8 mouse cellular contexts compared by ENCODE assay signal in the genomic region with DNA sequence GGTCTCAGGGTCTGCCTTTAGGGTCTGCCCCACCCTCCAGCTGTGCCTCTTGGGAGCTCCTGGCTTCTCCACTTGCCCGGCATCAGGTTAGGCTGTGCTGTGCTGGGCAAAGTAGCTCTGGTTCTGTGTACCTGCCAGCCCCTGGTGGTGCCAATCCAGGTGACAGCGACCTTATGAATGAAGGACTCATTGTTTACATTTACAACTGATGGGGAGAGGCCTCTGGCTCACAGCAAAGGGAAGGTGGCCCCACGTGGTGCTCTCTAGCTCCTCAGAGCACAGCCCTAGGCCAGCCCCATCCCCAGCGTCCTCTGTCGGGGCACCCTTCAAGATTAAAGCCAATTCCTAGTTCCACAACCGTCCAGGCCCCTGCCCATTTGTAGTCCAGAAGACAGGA. TPM values are rescaled to one million over a fixed set of nuclear protein-coding genes. Genes with fewer than 3 reads are reported as not detected.
DNase-seq lines count a peak whose midpoint lies in the region; ATAC-seq lines count a peak whose summit lies in the region.

No protein-coding gene starts in this region.

- peak overlapping the region; percentile 77 for H3K4me2 ChIP-seq in heart, embryonic 12.5 days
- peak overlapping the region; percentile 89 for H3K4me2 ChIP-seq in embryonic facial prominence, embryonic 14.5 days (ENCODE audit: low read depth, low read length)
- peak overlapping the region; percentile 95 for H3K4me2 ChIP-seq in limb, embryonic 12.5 days

- H3K9ac ChIP-seq in heart, embryonic 12.5 days = peak overlapping the region; percentile 78
- peak overlapping the region; percentile 81 for H3K9ac ChIP-seq in embryonic facial prominence, embryonic 14.5 days (ENCODE audit: low read depth, low read length)
- peak overlapping the region; percentile 92 for H3K9ac ChIP-seq in limb, embryonic 12.5 days (replicated peaks)

- H3K4me3 ChIP-seq in heart, embryonic 12.5 days = peak overlapping the region; percentile 73
- H3K4me3 ChIP-seq in embryonic facial prominence, embryonic 14.5 days (ENCODE audit: low read depth, low read length) = peak overlapping the region; percentile 76
- peak overlapping the region; percentile 85 for H3K4me3 ChIP-seq in limb, embryonic 12.5 days (replicated peaks)

- WGBS in heart, embryonic 12.5 days = 12% methylated on average over 6 of the region's 6 CpGs
- WGBS in embryonic facial prominence, embryonic 14.5 days = 7% methylated on average over 6 of the region's 6 CpGs
- WGBS in limb, embryonic 12.5 days = 8% methylated on average over 6 of the region's 6 CpGs

- H3K9me3 ChIP-seq in heart, embryonic 12.5 days (replicated peaks) = no peaks in the 10 kb centered on the region
- no peaks in the 10 kb centered on the region for H3K9me3 ChIP-seq in embryonic facial prominence, embryonic 14.5 days (ENCODE audit: control insufficient read depth, low read length)
- no peaks in the 10 kb centered on the region for H3K9me3 ChIP-seq in limb, embryonic 12.5 days

- H3K27me3 ChIP-seq in heart, embryonic 12.5 days (replicated peaks) = 0 out of 2 replicates have a peak, but pooled peaks cover 8% of the 10 kb centered on the region
- H3K27me3 ChIP-seq in embryonic facial prominence, embryonic 14.5 days (replicated peaks; ENCODE audit: control insufficient read depth, insufficient read depth, low read length) = no peaks in the 10 kb centered on the region
- no peaks in the 10 kb centered on the region for H3K27me3 ChIP-seq in limb, embryonic 12.5 days
- H3K27me3 ChIP-seq in splenic B cell, adult 2 months (ENCODE audit: control insufficient read depth, insufficient read depth, low read length, poor library complexity, severe bottlenecking) = no peaks in the 10 kb centered on the region

- H3K27ac ChIP-seq in heart, embryonic 12.5 days (ENCODE audit: poor library complexity, severe bottlenecking) = peak overlapping the region; percentile 84
- peak overlapping the region; percentile 94 for H3K27ac ChIP-seq in embryonic facial prominence, embryonic 14.5 days (replicated peaks; ENCODE audit: low read depth, low read length)
- H3K27ac ChIP-seq in limb, embryonic 12.5 days = peak overlapping the region; percentile 98

- peaks cover 31% of the 10 kb centered on the region for H3K4me1 ChIP-seq in heart, embryonic 12.5 days (replicated peaks)
- peaks cover 20% of the 10 kb centered on the region for H3K4me1 ChIP-seq in embryonic facial prominence, embryonic 14.5 days (ENCODE audit: control insufficient read depth, insufficient read depth, low read length)
- peaks cover 33% of the 10 kb centered on the region for H3K4me1 ChIP-seq in limb, embryonic 12.5 days (replicated peaks)

- ATAC-seq in heart, embryonic 12.5 days (ENCODE audit: insufficient number of reproducible peaks, low FRiP score) = no peak
- no peak for ATAC-seq in embryonic facial prominence, embryonic 14.5 days (ENCODE audit: low read depth)
- no peak for ATAC-seq in limb, embryonic 12.5 days (ENCODE audit: insufficient number of reproducible peaks, insufficient read depth, low FRiP score, low TSS enrichment, low read depth)

- no peak for DNase-seq in heart, postnatal 4 days
- peak; percentile 37 for DNase-seq in A20 (ENCODE audit: low read depth, low spot score)
- no peak for DNase-seq in embryonic facial prominence, embryonic 14.5 days (ENCODE audit: low spot score)
- peak; percentile 32 for DNase-seq in splenic B cell, adult 2 months (ENCODE audit: low read depth, low spot score)
- no peak for DNase-seq in embryo, embryonic 11 days
- no peak for DNase-seq in right cerebral cortex, adult 2 months (ENCODE audit: low spot score in 2 of 2)

- no peaks in the 10 kb centered on the region for H3K36me3 ChIP-seq in heart, embryonic 12.5 days
- H3K36me3 ChIP-seq in embryonic facial prominence, embryonic 14.5 days (ENCODE audit: control insufficient read depth, insufficient read depth, low read length) = no peaks in the 10 kb centered on the region
- no peaks in the 10 kb centered on the region for H3K36me3 ChIP-seq in limb, embryonic 12.5 days
- no peaks in the 10 kb centered on the region for H3K36me3 ChIP-seq in splenic B cell, adult 2 months (ENCODE audit: control insufficient read depth, insufficient read depth, low read length, poor library complexity, severe bottlenecking)

RNA-seq across cellular contexts. Expression of gene Clip2, which starts 1.4 kb away (rescaled TPM):
- polyA plus RNA-seq in heart, embryonic 12.5 days (2016; fragmentation: Nextera tagmentation; extraction: Ambion mirVana) = 2.5 and 2.7 TPM in 2 replicates
- 10 to 100 TPM; 13.0 to 14.2 TPM for total RNA-seq in heart, postnatal 4 days (2021)
- polyA plus RNA-seq in embryonic facial prominence, embryonic 14.5 days (2014; fragmentation: Nextera tagmentation; extraction: Ambion mirVana) = 4.1 and 4.7 TPM in 2 replicates
- 6.3 and 6.6 TPM in 2 replicates for polyA plus RNA-seq in limb, embryonic 12.5 days (2016; fragmentation: Nextera tagmentation; extraction: Ambion mirVana)

RNA-seq across cellular contexts. Expression of gene Syna, which starts 9.1 kb away (rescaled TPM):
- not detected in 2 replicates for polyA plus RNA-seq in heart, embryonic 12.5 days (2016; fragmentation: Nextera tagmentation; extraction: Ambion mirVana)
- total RNA-seq in heart, postnatal 4 days (2021) = not detected
- 0.09 and 0.24 TPM in 2 replicates for polyA plus RNA-seq in embryonic facial prominence, embryonic 14.5 days (2014; fragmentation: Nextera tagmentation; extraction: Ambion mirVana)
- polyA plus RNA-seq in limb, embryonic 12.5 days (2016; fragmentation: Nextera tagmentation; extraction: Ambion mirVana) = 0.12 TPM in 1 of 2 replicates, not detected in the other

RNA-seq across cellular contexts. Expression of gene Rfc2, which starts 30.3 kb away (rescaled TPM):
- 199 TPM in 2 replicates for polyA plus RNA-seq in heart, embryonic 12.5 days (2016; fragmentation: Nextera tagmentation; extraction: Ambion mirVana)
- 10 to 100 TPM; 75.2 to 78.2 TPM for total RNA-seq in heart, postnatal 4 days (2021)
- polyA plus RNA-seq in embryonic facial prominence, embryonic 14.5 days (2014; fragmentation: Nextera tagmentation; extraction: Ambion mirVana) = 224 and 240 TPM in 2 replicates
- polyA plus RNA-seq in limb, embryonic 12.5 days (2016; fragmentation: Nextera tagmentation; extraction: Ambion mirVana) = 325 and 350 TPM in 2 replicates

Comparison
In these comparisons a context has a peak if more than half of its experiments do, and no peak if none do; other contexts are left out.
1. DNase-seq: peak in A20 (single experiment) and splenic B cell, adult 2 months (single experiment); none in heart, postnatal 4 days (single experiment), embryonic facial prominence, embryonic 14.5 days (single experiment), embryo, embryonic 11 days (single experiment) and right cerebral cortex, adult 2 months (0 of 2).
2. Peak in every context shown above with its lines, with median percentiles within 50 percentile points of each other: H3K27ac ChIP-seq, H3K4me2 ChIP-seq, H3K4me3 ChIP-seq and H3K9ac ChIP-seq.